Mouse (Mus musculus) midbrain, embryonic 15.5 days (tissue): ENCODE results near the gene Nutf2-ps1. TPM values are rescaled to one million over a fixed set of nuclear protein-coding genes. Genes with fewer than 3 reads are reported as not detected.

Source experiments
- ATAC-seq: fragments of 200-750 bp; cut with Nextera tagmentation; replicated peaks from 2 replicates; pipeline ENCODE4 v1.8.0; 2017; ENCODE audit warnings: moderate TSS enrichment
- H3K27ac ChIP-seq: fragments of 300-500 bp; sonication (generic); 2 replicates; pipeline ENCODE4 v1.5.1; 2015; ENCODE audit warnings: mild to moderate bottlenecking, inconsistent platforms
- H3K27me3 ChIP-seq: fragments of 300-500 bp; sonication (generic); replicated peaks from 2 replicates; pipeline ENCODE4 v1.6.1; 2015; ENCODE audit warnings: inconsistent platforms
- H3K36me3 ChIP-seq: fragments of 300-500 bp; sonication (generic); replicated peaks from 2 replicates; pipeline ENCODE4 v1.6.1; 2015; ENCODE audit warnings: inconsistent platforms
- H3K4me1 ChIP-seq: fragments of 300-500 bp; sonication (generic); 2 replicates; pipeline ENCODE4 v1.6.1; 2015; ENCODE audit warnings: inconsistent platforms
- H3K4me2 ChIP-seq: fragments of 300-500 bp; sonication (generic); 2 replicates; pipeline ENCODE4 v1.6.1; 2015; ENCODE audit warnings: inconsistent platforms, mild to moderate bottlenecking, moderate library complexity
- H3K4me3 ChIP-seq: fragments of 300-500 bp; sonication (generic); 2 replicates; pipeline ENCODE4 v1.5.1; 2015; ENCODE audit warnings: mild to moderate bottlenecking, inconsistent platforms
- H3K9ac ChIP-seq: fragments of 300-500 bp; sonication (generic); 2 replicates; pipeline ENCODE4 v1.6.1; 2015; ENCODE audit warnings: mild to moderate bottlenecking, inconsistent platforms
- H3K9me3 ChIP-seq: fragments of 300-500 bp; sonication (generic); 2 replicates; pipeline ENCODE4 v1.6.1; 2016; ENCODE audit warnings: inconsistent platforms
- WGBS: fragments of 180-500 bp; shearing (Covaris S2); methylation state at CpG from one replicate; pipeline ENCODE4 v1.1.7; 2015; ENCODE audit warnings: mixed read lengths; 5-methylcytosine and 5-hydroxymethylcytosine counted together
- polyA plus RNA-seq: library from polyadenylated mRNA; unstranded; fragments of >200 nt; fragmentation: Nextera tagmentation; extraction: Ambion mirVana; gene quantifications from 2 replicates; pipeline ENCODE4 v1.2.1, GENCODE M21; 2015

Gene Nutf2-ps1
- polyA plus RNA-seq, 1 experiment from 2014 or later = 219 TPM

- ATAC-seq = no peak
- Histone ChIP-seq H3K36me3 (no peaks in the 10 kb centered on the region), H3K9ac (no peak overlapping the region), H3K27ac (no peak overlapping the region), H3K4me3 (no peak overlapping the region), H3K9me3 (no peaks in the 10 kb centered on the region), H3K4me2 (no peak overlapping the region), H3K27me3 (no peaks in the 10 kb centered on the region), H3K4me1 (no peaks in the 10 kb centered on the region)
- 94% methylated on average over 14 of the region's 14 CpGs for WGBS
These were observed 23.1 kb downstream of the Nutf2-ps1 start for GRCm38 (mm10) chr19:53565565-53566277.

GRCm38 (mm10) chr19:53564174-53564573 lies 24.7 kb downstream of the Nutf2-ps1 start:
- H3K9me3 ChIP-seq = no peaks in the 10 kb centered on the region
- H3K27me3 ChIP-seq = no peaks in the 10 kb centered on the region
- H3K36me3 ChIP-seq = no peaks in the 10 kb centered on the region
- 55% methylated on average over 4 of the region's 4 CpGs for WGBS
- H3K4me2 ChIP-seq = no peak overlapping the region
- no peak overlapping the region for H3K27ac ChIP-seq
- no peak for ATAC-seq
- H3K9ac ChIP-seq = no peak overlapping the region
- H3K4me3 ChIP-seq = no peak overlapping the region
- no peaks in the 10 kb centered on the region for H3K4me1 ChIP-seq

GRCm38 (mm10) chr19:53560436-53560835 lies 28.4 kb downstream of the Nutf2-ps1 start:
- no peak for ATAC-seq
- whole genome bisulfite sequencing = 85% methylated on average over 3 of the region's 3 CpGs
- no peak overlapping the region for H3K4me3 ChIP-seq

GRCm38 (mm10) chr19:53557267-53557936 lies 31.5 kb downstream of the Nutf2-ps1 start:
- Histone ChIP-seq H3K9me3 (no peaks in the 10 kb centered on the region), H3K4me3 (no peak overlapping the region), H3K9ac (no peak overlapping the region), H3K36me3 (no peaks in the 10 kb centered on the region), H3K4me2 (peak overlapping the region; percentile 27), H3K27ac (no peak overlapping the region), H3K4me1 (no peaks in the 10 kb centered on the region), H3K27me3 (no peaks in the 10 kb centered on the region)
- no peak for ATAC-seq
- 34% methylated on average over 20 of the region's 20 CpGs for WGBS

More at GRCm38 (mm10) chr19:53560436-53560835, 28.4 kb downstream of the Nutf2-ps1 start:
- Histone ChIP-seq H3K9ac (no peak overlapping the region), H3K27ac (no peak overlapping the region), H3K4me1 (no peaks in the 10 kb centered on the region), H3K9me3 (no peaks in the 10 kb centered on the region), H3K27me3 (no peaks in the 10 kb centered on the region), H3K4me2 (no peak overlapping the region), H3K36me3 (no peaks in the 10 kb centered on the region)

- Histone ChIP-seq H3K27me3 (no peaks in the 10 kb centered on the region), H3K36me3 (no peaks in the 10 kb centered on the region), H3K4me3 (no peak overlapping the region), H3K27ac (no peak overlapping the region), H3K9ac (no peak overlapping the region), H3K4me1 (no peaks in the 10 kb centered on the region), H3K9me3 (no peaks in the 10 kb centered on the region), H3K4me2 (peak overlapping the region; percentile 27; the same call in 1 of the 2 replicates)
- 38% methylated on average over 6 of the region's 6 CpGs for WGBS
- ATAC-seq = no peak
These were observed 32.0 kb downstream of the Nutf2-ps1 start for GRCm38 (mm10) chr19:53556841-53557240.

- Histone ChIP-seq H3K36me3 (no peaks in the 10 kb centered on the region), H3K4me1 (no peaks in the 10 kb centered on the region), H3K4me3 (no peak overlapping the region), H3K9me3 (no peaks in the 10 kb centered on the region), H3K27ac (no peak overlapping the region), H3K27me3 (no peaks in the 10 kb centered on the region), H3K9ac (no peak overlapping the region), H3K4me2 (no peak overlapping the region)
- 80% methylated on average over 5 of the region's 5 CpGs for WGBS
- ATAC-seq = no peak
These were observed 33.8 kb downstream of the Nutf2-ps1 start for GRCm38 (mm10) chr19:53554981-53555616.

GRCm38 (mm10) chr19:53554402-53554801 lies 34.5 kb downstream of the Nutf2-ps1 start:
- H3K36me3 ChIP-seq = no peaks in the 10 kb centered on the region
- WGBS = 88% methylated on average over 11 of the region's 11 CpGs
- H3K9me3 ChIP-seq = no peaks in the 10 kb centered on the region

GRCm38 (mm10) chr19:53552795-53553194 lies 36.1 kb downstream of the Nutf2-ps1 start:
- Histone ChIP-seq H3K4me2 (no peak overlapping the region), H3K27me3 (no peaks in the 10 kb centered on the region), H3K4me1 (no peaks in the 10 kb centered on the region), H3K4me3 (no peak overlapping the region), H3K36me3 (no peaks in the 10 kb centered on the region), H3K27ac (no peak overlapping the region), H3K9me3 (no peaks in the 10 kb centered on the region), H3K9ac (no peak overlapping the region)
- ATAC-seq = no peak
- 65% methylated on average over 6 of the region's 6 CpGs for WGBS

More at GRCm38 (mm10) chr19:53554402-53554801, 34.5 kb downstream of the Nutf2-ps1 start:
- H3K4me3 ChIP-seq = no peak overlapping the region
- H3K27me3 ChIP-seq = no peaks in the 10 kb centered on the region
- no peaks in the 10 kb centered on the region for H3K4me1 ChIP-seq
- no peak overlapping the region for H3K27ac ChIP-seq
- no peak for ATAC-seq
- H3K4me2 ChIP-seq = no peak overlapping the region
- no peak overlapping the region for H3K9ac ChIP-seq

- Histone ChIP-seq H3K9ac (no peak overlapping the region), H3K4me3 (no peak overlapping the region), H3K27me3 (no peaks in the 10 kb centered on the region), H3K36me3 (no peaks in the 10 kb centered on the region), H3K4me2 (no peak overlapping the region), H3K4me1 (no peaks in the 10 kb centered on the region), H3K27ac (no peak overlapping the region), H3K9me3 (no peaks in the 10 kb centered on the region)
- no peak for ATAC-seq
- WGBS = 49% methylated on average over 10 of the region's 10 CpGs
These were observed 36.6 kb downstream of the Nutf2-ps1 start for GRCm38 (mm10) chr19:53552216-53552786.

- H3K9ac ChIP-seq = no peak overlapping the region
- no peaks in the 10 kb centered on the region for H3K27me3 ChIP-seq
- WGBS = 87% methylated on average over 12 of the region's 12 CpGs
- no peak overlapping the region for H3K27ac ChIP-seq
- no peaks in the 10 kb centered on the region for H3K36me3 ChIP-seq
- no peaks in the 10 kb centered on the region for H3K4me1 ChIP-seq
- H3K4me2 ChIP-seq = no peak overlapping the region
- H3K9me3 ChIP-seq = no peaks in the 10 kb centered on the region
- no peak overlapping the region for H3K4me3 ChIP-seq
- no peak for ATAC-seq
These were observed 37.9 kb downstream of the Nutf2-ps1 start for GRCm38 (mm10) chr19:53550972-53551371.

- Histone ChIP-seq H3K4me2 (no peak overlapping the region), H3K9ac (no peak overlapping the region), H3K4me3 (no peak overlapping the region), H3K27ac (no peak overlapping the region), H3K27me3 (no peaks in the 10 kb centered on the region), H3K36me3 (no peaks in the 10 kb centered on the region), H3K4me1 (no peaks in the 10 kb centered on the region), H3K9me3 (no peaks in the 10 kb centered on the region)
- ATAC-seq = no peak
- 22% methylated on average over 8 of the region's 8 CpGs for WGBS
These were observed 41.3 kb downstream of the Nutf2-ps1 start for GRCm38 (mm10) chr19:53547597-53547996.

- Histone ChIP-seq H3K4me1 (no peaks in the 10 kb centered on the region), H3K36me3 (no peaks in the 10 kb centered on the region), H3K9me3 (no peaks in the 10 kb centered on the region), H3K27me3 (no peaks in the 10 kb centered on the region), H3K4me2 (no peak overlapping the region), H3K4me3 (no peak overlapping the region), H3K27ac (no peak overlapping the region), H3K9ac (no peak overlapping the region)
- 71% methylated on average over 4 of the region's 4 CpGs for WGBS
- no peak for ATAC-seq
These were observed 43.8 kb downstream of the Nutf2-ps1 start for GRCm38 (mm10) chr19:53544923-53545561.
